Mouse (Mus musculus) layer of hippocampus, adult 18-20 months (tissue): Measurements from ENCODE around the gene Nlgn1. TPM values are rescaled to one million over a fixed set of nuclear protein-coding genes. Genes with fewer than 3 reads are reported as not detected.

Experiments
- DNase-seq, 2 experiments: peaks; one replicate each; pipeline ENCODE4 v3.0.0; 2022; ENCODE audit warnings: low spot score in 2 of 2
- total RNA-seq, 2 experiments: library from RNA; stranded (reverse); gene quantifications; 2 replicates each; pipeline ENCODE4 v1.2.3; 2021

Nlgn1 gene
- total RNA-seq, 2 experiments from 2014 or later: 95.9 to 97.7 TPM

DNA sequence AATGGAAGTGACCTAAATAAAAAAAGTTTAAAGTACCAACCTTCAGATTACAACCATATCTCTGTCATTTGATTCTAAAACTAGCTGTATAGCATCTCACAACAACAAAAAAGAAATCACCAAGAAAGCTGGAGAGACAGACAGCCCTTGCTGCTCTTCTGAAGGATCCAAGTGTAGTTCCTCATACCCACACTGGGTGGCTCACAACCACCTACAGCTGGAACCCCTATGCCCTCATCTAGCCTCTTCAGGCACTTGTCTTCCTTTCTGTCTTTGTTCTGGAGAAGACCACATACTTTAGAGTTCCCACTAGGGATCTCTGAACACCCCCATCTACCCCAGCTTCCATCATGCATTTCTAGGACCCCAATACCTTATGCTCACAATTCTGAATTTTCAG lies 236.7 kb downstream of the Nlgn1 start:
- DNase-seq: peak in 1 of 2 experiments; percentile 26

DNA sequence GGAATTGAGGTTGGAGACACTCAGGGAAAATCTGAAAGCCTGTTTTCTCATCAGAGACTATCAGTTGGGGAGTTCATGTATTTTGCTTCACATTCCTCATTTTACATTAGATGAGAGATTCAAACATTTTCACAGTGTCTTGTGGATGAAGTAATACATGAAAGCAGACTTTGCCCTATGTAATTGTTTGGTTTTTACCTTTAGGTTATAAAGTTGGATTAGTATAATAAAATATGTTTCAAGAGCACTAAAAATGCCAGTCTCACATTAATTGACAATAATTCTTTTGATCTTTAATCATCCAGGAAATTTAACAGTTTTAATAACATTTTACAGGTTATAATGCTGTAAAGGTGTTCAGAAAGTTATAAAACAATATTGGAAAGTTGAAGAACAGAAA lies 262.9 kb downstream of the Nlgn1 start:
- no peak for DNase-seq

DNA sequence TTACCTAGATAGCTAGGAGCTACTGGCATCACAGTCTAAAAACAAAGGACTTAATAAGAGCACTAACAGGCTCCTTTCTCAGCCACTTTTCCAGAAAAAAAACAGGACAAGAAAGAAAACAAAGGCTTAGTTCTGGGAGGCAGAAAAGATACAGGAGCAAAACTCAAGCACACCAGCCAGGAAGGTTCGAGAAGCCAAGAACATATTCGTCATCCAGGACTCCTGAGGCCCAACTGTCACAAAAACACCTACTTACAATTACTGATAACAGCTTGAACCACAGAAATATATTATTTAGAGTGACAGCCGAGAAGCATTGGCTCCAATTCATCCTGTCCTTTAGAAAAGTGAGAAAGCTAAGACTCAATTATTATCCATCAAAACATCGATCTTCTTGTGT lies 281.5 kb downstream of the Nlgn1 start:
- DNase-seq: peak in 1 of 2 experiments; percentile 53

DNA sequence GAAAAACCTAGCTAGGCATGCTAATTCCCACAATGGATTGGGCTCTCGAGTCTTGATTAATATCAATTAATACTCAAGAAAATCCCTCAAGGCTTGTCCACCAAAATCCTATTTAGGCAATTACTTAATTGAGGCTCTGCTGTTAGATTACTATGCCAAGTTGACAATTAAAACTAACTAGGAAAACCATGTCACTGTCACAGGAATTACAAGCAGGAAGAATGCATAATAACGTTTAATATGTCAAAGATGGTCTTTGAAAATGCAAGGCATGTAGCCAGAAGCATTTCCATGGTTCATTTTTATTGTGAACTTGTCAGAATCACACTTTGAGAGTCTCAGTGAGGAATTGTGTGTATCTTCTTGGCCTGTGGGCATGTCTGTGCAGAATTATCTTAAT lies 289.3 kb downstream of the Nlgn1 start:
- DNase-seq: no peak

DNA sequence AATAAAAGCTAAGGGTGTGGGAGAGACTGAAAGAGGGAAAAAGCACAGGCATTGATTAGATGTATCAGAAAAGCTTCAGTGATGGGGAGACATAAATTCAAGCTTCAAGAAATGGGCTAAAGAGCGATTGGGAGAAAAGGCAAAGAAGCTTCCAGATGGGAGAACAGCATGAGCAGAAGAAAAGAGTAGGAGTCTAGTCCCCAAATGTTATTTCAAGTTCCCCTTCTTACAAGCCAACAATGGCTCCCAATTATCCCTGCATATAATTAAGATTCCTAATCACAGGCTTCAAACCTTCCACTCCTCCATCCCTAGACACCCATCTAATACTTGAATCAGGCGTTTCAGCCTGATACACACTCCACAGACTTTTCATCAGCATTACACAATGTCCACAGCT lies 292.6 kb downstream of the Nlgn1 start:
- peak; percentile 25 to 68 for DNase-seq

DNA sequence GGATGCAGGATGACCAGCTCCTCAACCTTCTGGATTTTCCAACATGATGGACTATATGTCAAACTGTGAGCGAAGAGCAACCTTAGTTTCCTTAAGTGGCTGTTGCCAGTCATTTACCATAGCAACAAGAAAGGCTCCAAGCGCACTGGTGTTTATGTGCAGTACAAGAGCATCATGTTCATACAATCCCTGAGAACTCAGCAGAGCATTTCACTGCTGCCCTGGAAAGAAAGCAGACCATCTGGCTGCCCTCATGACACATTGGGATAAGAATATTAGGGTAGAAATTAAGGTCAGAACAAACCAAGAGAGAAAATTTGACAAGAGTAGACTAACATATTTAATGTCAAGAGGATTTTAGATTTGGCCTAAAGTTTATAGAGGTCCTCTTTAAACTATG lies 306.2 kb downstream of the Nlgn1 start:
- DNase-seq: peak in 1 of 2 experiments; percentile 40

DNA sequence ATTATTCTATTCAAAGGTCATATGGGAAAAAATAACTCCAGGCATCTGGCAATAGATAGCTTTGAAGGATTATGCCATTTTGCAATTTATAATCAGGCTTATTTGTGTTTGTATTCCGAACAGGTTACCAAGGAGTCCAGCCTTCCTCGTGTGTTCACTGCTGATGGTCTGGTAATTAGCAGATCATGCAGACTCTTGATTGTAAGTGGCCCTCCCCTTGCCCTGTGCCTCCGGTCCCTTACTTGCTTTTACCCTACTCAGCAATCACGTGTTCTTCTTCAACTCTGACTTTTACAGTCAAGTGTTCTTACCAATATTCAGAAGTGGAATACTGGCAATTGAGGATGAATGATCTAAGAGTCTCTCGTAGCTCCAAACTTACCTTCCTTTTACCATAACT lies 309.0 kb downstream of the Nlgn1 start:
- no peak for DNase-seq

DNA sequence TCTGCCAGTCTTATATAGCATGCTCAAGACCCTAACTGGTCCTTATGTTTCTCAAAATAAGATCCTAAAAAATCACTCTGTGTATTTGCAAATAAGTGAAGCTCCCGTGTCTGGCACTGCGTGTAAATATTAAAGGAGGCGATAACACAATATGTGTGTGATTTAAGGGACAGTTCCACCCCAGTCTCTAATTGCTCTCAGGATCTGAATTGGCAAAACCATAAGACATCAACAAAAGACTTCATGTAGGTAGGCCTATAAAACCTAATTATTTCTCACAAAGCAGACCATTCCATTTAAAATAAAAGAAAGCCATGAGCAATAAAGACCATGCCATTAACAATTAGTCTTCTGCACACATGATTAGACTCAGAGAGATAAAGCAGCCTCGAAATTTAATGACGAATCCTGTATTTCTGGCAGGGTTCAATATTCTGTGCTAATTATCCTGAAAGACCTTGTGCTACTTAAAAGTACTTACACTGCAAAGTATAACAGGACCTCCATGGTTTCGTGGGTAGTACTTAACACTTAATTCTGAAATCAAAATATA lies 310.6 kb downstream of the Nlgn1 start:
- DNase-seq: no peak

DNA sequence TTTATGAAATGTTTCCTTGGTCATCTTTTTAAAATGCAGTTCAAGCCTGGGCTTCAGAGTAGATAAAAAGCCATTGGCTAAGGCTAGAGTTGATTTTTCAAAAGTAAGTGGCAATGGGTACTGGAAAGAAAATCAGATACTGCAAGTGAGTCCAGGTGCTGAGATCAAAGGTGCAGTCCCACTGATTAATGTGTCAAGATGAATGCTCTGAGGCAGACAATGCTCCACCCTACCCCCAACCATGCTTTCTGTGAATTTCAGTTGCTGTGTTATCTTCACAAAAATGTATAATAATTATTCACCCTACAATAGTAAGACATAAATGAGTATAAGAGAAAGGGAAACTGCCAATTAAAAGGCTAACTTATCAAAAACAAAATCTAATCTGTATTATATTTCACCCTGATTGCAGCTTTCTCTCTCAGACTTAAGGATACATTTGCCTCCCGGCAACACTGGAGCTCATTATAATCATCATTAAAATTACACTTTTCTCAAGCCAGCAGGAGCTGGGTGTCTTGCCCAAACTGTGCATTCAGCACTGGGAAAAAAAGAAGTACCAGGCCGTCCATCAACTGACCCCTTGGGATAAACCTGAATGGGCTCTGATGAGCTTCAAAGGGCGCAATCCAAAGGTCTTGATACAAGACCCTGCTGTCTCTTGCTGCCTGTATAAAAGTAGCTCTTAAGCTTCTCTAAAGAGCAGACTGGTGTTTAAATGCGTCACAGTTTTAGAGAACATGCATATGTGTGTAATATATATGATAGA lies 320.8 kb downstream of the Nlgn1 start:
- no peak for DNase-seq

DNA sequence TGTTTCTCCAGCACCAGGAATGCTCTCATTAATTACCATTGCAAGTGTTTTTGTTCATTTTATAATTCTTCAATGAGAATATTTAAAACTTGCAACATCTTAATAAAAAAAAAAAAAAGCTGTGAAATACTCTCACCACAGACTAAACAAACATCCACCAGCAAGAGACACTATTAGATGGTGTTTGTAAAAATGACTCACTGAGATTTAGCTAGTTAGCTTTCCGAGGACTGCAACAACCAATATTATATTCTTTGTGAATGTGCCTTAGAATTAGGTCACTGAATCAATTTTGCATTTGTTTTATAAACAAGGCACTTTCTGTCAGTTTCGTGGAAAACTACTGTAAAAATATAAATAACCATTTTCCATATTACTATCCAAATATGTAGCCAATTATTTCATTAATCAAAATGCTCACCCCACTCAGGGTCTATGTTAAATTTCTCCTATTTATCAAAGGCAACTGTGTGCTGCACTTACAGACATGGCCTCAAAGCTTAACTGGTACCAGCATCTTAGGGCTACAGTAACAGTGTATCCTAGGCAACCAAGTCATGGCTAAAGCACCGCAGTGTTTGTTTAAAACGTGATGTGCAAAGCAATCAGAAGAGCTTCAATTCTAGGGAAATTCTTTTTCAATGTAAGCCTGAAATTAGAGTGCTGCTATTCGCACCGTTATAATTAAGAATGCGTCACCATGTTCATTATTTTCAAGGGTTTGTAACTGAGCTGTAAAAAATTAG lies 329.2 kb downstream of the Nlgn1 start:
- DNase-seq: peak in 1 of 2 experiments; percentile 33

DNA sequence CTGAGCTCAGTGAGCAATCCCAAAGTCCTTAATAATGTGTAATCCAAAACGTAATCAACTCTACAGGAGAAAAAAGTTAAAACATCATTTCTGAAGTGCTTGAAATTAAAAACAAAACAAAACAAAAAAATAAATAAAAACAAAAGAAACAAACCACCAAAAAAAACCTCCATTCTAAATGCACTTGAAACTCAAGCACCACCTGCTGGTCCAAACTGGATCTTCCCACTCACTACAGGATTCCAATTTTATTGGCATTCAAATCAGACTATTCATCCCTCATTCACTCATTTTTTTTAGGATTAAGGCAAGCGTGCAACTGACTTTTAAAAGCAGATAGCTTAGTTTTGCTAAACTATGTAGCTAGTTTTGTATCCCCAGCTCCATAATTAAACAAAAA lies 329.9 kb downstream of the Nlgn1 start:
- DNase-seq: peak in 1 of 2 experiments; percentile 71

DNA sequence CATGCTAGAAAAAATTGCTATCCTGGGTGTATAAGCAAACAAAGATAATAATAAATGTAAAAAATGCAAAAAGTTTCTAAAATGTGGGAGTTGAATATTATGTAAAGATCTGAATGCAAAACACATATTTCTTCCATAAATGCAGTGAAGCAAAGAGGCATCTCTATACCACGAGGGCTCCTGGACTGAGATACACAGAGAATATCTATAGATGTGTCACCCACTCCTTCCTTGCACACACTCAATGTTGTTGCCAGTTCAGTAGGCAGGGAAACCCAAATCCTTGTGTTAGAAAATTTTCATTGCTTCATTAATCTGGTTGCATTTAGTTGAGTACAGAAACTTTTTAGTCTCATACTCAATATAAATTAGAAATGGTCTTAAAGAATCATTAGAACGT lies 364.7 kb downstream of the Nlgn1 start:
- DNase-seq: no peak

DNA sequence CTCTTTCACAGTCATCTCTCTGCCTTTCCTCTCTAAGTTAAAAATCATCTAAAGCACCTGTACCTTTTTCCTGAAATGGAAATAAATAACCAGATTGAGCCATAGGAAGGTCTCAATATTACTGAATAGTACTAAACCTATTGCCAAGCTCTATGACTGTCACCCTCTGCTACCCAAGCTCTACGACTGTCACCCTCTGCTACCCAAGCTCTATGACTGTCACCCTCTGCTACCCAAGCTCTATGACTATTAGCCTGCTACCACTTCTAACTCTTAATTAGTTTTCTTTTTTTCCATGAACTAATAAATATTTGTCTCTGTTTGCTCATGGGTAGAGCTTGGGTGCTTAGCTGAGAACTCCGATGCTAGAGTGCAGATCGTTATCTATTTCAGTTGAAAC lies 368.0 kb downstream of the Nlgn1 start:
- no peak for DNase-seq

DNA sequence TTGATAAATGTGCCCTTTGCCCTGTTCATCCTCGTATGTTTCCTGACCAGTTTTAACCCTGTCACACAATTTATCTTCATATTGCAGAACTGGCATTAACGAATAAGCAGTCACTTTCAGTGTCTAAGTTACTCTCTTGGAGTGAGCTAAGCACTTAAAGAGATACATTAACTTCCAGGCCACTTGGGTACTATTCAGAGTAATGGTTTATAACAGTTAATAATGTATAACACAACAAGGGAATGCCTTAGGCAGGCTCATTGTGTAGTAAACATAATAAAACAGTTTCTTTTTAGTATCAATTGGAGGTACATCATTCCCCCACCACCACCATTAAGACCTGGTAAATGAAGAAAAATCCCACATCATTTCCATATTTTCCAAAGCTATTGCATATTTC lies 368.7 kb downstream of the Nlgn1 start:
- no peak for DNase-seq

DNA sequence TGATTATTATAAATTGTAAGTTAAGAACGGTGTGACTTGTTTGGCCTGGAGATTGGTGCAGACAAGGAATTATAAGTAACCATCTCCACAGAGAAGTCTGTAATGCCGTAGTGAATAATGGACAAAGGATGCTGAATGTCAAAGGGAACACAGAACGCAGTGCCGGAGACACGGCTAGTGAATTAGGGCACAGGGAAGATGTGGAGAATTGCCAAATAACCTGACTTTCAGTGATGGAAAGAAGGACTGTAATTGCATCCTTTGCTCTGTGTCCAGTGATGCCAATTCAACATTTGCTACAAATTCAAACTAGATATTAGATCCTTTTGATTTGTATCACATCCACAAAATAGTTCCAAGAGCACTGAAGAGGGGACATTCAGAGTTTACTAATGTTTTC lies 415.7 kb downstream of the Nlgn1 start:
- DNase-seq: no peak

DNA sequence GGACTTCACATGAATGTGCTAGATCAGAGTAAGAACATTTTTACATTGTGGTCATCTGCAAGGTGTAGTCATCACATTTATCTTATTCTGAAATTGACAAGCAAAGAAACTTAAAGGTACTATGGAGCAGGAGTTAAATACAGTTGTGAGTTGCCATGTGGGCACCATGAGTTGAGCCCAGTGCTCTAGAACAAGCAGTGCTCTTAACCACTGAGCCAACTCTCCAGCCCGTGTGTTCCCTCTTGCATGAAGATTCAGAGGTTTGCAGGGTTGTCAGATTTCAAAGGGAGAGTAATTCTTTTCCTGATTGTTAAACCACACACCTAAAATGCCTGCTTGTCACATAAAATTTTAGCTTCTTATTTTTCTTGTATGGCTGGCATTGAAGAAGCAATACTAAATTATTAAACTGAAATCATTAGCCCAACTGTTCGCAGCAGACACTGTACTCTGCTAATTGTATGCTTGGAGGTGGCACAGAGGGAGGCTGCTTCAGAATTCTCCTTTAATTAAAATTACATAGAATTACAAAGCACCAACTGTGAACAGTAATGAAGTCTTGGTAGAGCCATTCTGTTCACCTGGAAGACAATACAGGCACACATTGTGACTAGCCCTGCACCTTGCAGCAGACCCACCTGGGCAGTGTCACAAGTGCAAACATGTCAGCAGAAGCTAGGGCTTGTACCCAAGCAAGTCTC lies 417.7 kb downstream of the Nlgn1 start:
- no peak for DNase-seq

DNA sequence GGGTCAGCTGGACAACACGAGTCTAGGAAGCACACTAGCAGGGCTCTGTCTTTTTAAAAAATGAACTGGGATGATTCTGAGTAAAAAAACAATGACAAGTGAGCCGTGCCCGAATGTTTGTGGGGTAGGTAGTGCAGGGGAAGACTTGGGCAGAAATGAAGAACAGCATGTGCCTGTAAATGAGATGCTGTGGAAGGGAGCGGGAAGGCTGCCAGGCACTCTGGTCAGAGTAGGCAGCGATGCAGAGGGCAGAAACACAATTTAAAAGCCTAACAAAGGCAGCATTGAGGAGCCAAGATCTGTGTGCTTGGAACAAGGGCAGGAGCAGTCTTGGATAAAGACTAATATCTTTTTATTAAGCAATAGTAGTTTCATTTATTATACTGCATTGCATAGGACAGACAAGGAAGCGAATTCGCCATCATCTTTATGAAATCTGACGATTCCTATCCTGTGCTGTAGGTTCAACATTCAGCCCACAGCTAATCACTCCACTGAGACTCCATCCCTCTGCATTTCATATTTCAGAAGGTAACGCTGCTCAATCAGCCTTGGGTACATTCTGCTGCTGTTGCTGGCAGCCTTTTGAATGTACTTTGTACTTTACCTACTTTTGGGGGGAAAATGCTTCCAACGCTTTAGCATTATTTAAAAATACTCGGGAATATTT lies 429.0 kb downstream of the Nlgn1 start:
- peak; percentile 74 to 93 for DNase-seq

DNA sequence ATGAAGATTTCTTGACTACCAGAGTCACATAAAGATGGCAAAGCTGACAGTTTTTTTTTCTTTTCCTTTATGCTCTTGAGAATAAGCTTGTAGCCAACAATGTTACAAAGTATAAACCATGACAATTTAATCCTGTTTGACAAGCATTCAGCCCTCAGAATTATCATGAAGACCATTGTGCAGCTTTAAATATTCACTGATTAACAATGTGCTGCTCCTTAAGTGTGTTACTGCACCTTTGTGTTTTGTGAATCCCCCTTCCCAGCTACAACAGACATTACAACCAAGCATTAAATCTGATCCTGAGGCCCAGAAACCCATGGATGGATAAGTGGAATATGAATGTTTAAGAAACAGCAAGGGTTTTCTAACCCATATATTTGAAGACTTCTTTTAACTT lies 434.8 kb downstream of the Nlgn1 start:
- DNase-seq: no peak

DNA sequence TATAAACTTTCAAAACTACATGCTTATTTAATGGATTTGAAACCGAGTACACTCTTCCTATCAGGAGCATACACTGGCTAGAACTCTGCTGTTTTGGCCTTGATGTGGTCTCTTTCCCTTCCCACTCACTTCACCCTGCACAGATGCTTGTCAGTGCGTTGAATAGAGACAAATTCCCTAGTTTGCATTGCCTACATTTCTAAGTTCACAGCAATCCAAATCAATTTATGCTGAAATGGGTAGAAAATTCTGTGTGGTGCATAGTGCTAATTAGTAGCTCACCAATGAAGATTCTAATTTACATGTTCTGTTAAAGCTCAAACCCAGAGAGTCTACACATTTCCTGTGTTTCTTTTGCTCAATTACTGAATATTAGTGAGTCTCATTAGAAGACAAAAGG lies 447.5 kb downstream of the Nlgn1 start:
- DNase-seq: no peak

DNA sequence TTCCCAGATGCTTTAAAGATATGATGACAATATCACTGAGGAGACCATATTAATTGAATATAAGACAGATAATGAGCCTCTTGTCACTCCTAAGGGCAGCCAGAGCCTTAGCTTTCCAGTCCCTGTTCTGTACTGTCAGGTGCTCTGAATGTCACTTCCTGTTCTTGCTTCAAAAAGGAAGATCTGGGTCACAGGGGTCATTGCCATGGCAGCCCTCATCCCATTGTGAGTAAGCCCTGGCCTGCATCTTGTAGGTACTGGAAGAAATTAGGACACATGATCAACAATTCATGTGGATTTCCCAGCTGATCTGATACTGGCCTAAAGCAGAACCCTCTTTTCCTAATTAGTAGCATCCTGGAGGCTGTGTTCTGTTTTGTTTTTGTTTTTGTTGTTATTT lies 463.1 kb downstream of the Nlgn1 start:
- DNase-seq: no peak

DNA sequence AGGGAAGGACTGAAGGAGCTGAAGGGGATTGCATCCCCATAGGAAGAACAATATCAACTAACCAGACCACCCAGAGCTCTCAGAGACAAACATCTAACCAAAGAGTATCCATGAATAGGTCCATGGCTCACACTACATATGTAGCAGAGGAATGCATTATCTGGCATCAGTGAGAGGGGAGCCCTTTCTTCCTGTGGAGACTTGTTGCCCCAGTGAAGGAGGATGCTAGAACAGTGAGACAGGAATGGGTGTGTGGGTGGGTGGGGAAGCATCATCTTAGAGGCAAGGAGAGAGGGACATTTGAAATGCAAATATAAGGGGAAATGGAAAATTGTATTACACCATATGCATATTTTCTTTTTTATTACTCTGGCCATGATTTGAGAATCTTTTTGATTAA lies 473.9 kb downstream of the Nlgn1 start:
- no peak for DNase-seq
